Mouse (Mus musculus): ENCODE results near the gene Hoxb1. TPM values are rescaled to one million over a fixed set of nuclear protein-coding genes. Genes with fewer than 3 reads are reported as not detected.

The Hoxb1 gene
- total RNA-seq, 2 experiments from 2014 or later: not detected

DNA sequence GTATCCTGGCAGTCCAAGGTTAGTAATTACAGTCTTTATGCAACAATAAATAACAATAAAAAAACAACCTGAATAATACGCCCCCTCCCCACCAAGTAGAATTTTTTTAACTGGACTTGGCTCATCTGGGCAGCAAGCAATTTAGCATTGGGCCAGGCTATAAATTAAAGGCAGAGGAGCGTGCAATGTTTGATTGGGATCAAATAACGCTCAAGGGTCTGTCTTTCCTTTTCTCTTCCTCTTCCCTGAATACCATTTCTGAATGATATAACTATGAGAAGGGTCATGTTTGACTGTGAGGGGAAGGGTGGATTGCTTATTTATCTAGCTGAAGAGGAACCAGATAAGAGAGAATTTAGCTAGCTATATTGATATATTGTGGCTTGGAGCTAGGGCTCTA lies 16.6 kb upstream of the Hoxb1 start:
- DNase-seq (ENCODE audit: low spot score in 2 of 2): no peak

DNA sequence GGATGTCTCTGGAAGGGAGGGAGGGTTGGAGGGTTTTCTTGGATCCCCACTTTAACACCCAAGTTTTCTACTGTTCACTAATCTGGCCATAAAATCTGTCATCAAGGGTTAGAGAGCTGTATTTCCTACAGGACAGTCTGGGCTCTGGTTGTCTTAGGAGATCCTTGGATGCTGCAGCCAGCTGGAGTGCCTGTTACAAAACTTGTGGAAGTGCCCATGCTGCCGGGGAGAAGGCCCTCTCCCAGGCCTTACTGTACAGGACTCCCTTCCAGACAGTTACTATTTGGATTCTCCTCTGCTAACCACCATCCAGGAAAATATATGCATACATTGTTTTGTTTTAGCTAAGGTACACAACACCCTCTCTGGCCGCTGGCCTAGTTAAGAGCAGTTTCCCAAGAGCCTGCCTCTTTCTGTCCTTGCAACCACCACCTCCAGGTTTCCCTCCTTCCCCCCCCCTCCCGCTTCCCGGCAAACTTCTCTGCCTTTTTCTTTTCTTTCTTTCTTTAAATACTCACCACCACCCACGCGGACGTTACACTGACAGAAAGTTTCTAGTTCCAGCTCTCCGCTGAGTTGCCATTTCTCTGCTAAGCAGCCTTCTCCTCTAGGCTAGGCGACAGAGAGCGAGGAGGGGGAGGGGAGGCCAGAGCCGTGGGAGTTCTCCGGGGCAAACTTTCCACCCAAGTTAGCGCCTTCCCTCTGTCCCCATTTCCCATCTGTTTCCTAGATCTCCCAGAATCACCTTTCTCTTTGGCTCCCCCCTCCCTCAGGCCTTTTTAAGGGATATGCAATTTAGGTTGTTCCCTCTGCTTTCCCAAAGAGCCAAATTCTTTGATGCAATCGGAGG lies 15.8 kb upstream of the Hoxb1 start:
- no peak for DNase-seq (ENCODE audit: low spot score in 2 of 2)

DNA sequence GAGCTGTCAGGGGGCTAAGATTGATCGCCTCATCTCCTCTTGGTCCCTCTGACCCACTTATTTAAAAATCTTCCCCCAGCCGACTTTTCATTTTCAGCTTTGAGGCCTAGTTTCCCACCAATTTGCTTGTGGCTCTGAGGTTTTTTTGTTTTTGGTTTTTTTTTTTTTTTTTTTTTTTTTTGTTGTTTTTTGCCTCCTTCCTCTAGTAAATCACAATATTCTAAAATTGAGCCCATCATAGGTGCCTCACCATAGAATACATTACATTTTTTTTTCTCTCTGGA lies 15.3 kb upstream of the Hoxb1 start, which contains the start of gene Hoxb2:
Gene Hoxb2, plus strand, starts transcription at position 185 of the 284 bp plus-strand sequence.
- DNase-seq (ENCODE audit: low spot score in 2 of 2): no peak

DNA sequence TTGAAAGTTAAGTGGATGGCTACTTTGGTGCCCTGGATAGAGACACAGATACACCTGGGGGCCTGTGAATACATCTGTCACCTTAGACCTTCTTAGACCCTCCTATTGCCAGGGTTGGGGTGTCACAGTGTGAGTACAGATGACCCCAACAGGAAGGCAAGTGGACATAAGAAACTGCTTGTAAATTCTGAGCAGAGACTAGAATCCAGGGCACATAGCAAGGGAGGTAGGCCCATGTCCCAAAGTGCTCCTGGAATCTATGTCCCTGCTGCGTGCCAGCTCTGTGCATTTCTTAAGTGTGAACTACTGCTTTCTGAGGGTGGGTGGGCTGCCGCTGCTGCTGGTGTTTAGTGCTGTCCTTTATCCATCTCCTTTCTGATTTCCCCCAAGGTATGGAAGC lies 14.8 kb upstream of the Hoxb1 start:
- no peak for DNase-seq (ENCODE audit: low spot score in 2 of 2)

DNA sequence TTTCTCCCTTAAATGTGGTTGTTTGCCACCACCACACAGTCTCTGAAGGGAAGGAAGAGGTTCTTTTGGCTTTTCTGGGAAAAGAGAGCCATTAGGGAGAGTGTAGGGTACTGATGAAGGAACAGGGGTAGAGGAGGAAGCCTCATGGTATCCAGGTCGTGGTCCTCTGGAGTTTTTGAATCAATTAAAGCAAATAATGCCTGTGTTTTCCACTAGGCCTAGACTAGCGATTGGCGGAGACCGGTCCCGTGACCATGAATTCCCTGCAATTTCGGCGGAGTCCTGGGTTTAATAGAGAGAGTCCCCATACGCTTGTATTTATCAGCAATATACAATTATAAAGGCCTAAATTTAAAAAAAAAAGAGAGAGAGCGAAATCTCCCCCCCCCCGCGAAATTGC lies 14.2 kb upstream of the Hoxb1 start:
- DNase-seq (ENCODE audit: low spot score in 2 of 2): no peak

DNA sequence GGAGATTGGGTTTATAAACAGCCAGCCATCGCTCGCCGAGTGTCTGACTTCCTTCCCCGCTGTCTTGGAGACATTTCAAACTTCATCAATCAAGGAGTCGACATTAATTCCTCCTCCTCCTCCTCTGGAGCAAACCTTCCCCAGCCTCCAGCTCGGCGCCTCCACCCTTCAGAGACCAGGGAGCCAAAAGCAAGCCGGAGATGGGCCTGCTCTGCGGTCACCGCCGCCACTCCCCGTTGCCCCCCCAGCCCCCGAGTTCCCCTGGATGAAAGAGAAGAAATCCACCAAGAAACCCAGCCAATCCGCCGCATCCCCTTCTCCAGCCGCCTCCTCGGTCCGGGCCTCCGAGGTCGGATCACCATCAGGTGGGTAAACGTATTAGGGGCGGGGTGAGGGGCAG lies 13.7 kb upstream of the Hoxb1 start:
- DNase-seq (ENCODE audit: low spot score in 2 of 2): no peak

DNA sequence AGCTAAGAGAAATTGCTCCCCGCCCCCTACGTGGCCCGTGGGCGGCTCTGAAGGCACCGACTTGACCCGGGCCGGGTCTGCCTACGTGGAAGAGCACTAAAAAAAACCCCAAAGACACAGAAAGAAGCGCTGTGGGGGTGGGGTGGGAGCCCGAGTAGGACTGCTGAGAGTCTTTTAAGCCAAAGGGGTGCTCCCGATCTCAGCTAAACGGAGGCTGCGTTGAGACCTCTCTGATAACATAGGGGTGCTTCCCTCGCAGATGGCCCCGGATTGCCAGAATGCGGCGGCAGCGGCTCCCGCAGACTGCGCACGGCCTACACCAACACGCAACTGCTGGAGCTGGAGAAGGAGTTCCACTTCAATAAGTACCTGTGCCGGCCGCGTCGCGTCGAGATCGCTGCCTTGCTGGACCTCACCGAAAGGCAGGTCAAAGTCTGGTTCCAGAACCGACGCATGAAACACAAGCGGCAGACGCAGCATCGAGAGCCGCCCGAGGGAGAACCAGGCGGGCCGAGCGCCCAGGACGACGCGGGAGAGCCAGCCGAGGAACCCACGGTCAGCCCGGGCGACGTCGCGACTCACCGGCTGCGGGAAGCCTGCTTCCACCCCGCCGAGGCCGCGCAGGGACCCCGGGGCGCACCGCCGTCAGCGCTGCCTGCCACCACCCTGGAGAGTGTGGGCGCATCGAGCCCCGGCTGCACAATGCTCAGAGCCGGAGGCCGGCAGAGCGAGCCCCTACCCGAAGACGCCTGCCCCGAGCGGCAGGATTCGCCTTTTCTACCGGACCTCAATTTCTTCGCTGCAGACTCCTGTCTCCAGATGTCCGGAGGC lies 12.6 kb upstream of the Hoxb1 start:
- no peak for DNase-seq (ENCODE audit: low spot score in 2 of 2)

DNA sequence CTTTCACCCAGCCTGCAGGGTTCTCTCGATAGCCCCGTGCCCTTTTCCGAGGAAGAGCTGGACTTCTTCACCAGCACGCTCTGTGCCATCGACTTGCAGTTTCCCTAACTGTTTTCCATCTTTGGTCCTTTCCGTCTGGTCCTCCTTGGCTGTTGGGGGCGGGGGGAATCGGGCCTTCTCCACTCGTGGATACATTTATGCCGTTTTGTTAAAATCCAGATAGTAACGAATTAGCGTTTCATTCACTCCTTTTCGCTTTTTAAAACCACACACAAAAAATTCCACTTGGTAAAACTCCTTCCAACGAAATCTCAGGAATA lies 12.1 kb upstream of the Hoxb1 start:
- DNase-seq (ENCODE audit: low spot score in 2 of 2): no peak

DNA sequence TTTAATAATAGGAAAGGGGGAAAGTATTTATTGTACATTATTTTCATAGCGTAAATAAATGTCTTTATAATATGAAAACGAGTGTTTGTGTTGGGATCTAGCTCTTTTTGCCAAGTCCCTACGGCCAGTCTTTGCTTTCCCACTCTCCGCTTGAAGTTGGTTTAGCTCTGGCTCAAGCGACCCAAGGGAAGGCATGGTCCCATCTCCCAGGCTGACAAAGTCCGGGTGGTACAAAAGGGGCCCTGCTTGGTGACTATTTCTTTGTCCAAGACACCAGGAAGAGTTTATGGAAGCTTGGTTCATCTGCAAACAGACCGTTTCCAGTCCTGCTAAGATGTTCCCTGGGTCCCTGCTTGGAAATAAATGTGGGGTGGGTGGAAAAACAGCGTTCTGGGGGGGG lies 11.6 kb upstream of the Hoxb1 start:
- DNase-seq (ENCODE audit: low spot score in 2 of 2): no peak

DNA sequence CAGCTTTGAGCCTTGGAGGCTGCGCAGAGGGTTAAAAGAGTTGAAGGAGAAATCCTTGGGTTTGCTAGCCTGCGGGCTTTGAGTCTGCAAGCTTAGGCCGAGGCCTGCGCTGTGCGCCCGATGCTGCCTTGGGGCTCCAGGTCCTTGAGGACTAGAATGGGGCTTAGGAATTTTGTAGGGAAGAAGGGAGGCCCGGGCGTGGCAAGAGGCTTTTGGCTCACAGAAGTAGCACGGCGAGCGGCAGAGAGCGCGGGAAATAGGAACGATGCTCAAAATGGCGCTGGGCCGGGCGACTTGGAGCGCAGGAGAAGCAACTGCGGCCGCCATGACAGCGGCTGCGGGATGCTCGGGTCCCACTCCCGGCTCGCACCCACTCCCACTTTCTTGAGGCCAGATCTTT lies 11.2 kb upstream of the Hoxb1 start:
- DNase-seq (ENCODE audit: low spot score in 2 of 2): no peak

DNA sequence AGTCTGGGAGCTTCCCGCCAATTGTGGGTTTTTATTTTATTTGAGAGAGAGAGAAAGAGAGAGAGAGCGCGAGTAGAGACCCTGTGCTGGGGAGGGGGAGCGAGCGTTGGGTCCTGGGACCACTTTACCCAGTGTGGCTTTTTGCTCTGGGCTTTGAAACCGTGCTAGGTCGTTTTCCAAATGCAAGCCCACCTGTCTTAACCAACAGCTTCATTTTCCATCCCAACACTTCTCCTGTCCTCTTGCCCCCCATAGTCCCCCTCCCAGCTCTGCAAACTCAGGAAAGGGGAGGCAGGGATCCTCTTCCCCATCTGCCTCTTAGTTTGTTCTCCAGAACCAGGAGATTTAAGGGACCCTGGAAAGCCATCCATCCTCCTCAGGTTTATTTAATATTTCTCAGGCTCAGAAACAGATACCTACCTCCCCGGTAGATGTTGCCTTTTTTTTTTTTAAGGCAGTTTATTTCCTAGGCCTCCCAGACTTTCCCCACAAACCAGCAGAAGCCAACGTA lies 10.7 kb upstream of the Hoxb1 start:
- DNase-seq (ENCODE audit: low spot score in 2 of 2): no peak

DNA sequence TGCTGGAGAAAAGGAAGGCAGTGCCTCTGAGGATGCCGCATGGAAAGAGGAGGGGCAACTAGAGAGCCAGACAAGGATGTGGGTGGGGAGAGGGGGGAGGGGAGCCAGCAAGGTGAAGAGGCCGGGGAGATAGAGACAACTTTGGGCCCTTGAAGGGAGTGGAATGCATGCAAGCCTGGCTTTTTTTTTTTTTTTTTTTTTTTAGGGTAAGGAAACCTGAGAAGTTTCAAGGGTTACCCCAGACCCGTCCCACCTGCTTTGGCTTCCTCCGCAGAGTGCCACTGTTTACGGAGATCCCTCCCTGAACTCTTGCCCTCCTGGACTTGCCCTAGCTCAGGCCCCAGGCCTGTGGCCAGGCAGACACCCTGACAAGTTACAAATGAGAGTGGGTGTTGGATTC lies 1.7 kb upstream of the Hoxb1 start:
- no peak for DNase-seq (ENCODE audit: low spot score in 2 of 2)

DNA sequence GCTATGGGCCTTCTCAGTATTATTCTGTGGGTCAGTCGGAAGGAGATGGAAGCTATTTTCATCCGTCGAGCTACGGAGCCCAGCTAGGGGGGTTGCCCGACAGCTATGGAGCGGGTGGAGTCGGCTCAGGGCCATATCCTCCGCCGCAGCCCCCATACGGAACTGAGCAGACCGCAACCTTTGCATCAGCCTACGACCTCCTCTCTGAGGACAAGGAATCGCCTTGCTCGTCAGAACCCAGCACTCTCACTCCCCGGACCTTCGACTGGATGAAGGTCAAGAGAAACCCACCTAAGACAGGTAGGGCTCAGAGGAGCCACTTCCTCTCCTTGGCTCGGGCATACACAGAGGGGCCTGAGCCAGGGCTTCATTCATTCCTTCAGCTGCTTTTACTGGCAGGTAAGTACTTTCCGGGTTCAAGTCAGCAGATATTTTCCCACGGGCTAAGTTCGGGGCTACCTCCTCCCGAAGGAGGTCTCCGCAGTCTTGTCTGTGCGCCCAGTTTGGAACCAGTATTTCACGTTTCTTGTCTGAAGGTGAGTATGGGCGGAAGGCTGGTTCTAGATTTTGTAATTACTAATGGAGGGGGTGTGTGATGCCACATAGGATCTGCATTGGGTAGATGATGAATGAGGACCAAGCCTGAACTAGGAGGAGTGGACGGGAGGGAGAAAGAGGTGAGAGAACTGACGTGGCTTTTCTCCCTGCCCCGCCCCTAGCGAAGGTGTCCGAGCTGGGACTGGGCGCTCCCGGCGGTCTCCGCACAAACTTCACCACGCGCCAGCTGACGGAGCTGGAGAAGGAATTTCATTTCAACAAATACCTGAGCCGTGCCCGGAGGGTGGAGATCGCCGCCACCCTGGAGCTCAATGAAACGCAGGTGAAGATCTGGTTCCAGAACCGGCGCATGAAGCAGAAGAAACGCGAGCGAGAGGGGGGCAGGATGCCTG lies 815 bp downstream of the Hoxb1 start:
- no peak for DNase-seq (ENCODE audit: low spot score in 2 of 2)

DNA sequence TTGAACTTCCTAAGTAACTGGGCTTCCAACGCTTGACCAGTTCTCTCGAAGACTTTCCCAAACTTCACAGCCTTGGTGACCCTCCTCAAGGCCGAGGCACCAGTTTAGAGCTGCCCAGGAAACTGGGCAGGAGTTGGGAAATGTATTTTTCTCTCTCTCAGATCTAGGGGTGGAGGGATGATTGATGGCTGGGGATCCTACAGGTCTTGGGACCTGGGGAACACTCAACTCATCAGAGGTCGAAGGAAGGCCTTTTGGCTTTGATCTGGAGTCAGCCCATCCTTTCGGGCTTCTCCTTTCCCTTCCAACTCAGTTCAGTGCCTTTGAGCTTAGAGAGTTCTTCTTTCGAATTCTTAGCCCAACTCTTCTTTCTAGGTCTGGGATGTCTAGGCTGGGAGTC lies 1.6 kb downstream of the Hoxb1 start:
- DNase-seq (ENCODE audit: low spot score in 2 of 2): no peak

DNA sequence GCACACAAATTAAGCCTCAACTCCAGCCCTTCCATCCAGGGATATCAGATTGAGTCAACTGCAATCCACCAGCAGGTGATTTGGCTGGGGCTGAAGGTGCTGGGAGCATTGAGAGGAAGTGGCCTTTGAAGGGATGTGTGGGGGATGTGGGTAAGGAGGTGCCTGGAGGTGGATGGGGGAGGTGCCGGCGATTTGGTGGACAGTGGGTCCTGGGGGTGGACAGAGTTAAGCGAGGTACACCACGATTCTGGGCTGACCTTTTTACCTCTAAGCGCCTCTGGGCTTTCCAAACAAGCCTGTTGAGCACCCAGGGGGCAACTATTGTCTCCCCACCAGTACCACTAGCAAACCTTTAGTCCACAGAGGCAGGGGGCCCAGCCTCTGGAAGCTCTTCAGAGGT lies 3.1 kb downstream of the Hoxb1 start:
- DNase-seq (ENCODE audit: low spot score in 2 of 2): no peak

DNA sequence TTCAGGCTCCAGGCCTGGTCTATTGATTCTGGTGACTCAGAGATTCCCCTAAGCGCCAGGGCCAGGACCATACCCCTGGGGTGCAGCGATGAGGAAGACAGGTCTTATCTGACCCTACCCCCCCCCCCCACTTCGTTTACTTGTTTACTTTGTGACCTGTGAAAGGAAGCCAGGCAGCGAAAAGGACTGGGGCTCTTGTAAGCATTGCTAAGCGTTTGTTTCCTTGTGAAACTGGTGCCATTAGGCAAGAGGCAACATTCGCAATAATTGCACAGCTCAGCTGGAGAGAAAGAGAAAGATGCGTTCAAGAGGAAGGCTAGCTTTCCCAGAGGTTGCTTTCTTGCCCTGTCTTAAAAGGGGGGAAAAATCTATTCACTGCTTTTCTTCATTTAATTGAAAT lies 3.6 kb downstream of the Hoxb1 start:
- DNase-seq (ENCODE audit: low spot score in 2 of 2): no peak

DNA sequence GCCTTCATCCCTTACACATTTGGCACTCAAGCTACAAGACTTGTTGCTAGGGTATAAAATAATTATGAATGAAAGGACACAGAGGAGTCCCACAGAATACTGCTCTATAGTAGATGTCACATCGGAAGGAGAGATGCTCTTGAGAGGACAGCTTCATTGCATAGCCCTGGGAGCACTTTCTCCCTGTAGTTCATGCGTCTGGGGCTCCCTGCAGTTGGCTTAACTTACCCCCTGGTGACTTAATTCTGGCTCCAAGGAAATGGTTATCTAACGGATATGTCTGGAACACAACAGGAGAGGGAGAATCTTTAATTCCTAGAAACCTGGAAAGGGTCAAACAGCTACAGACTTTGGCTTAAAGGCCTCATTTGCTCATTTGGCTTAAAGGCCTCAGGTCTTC lies 6.2 kb downstream of the Hoxb1 start:
- no peak for DNase-seq (ENCODE audit: low spot score in 2 of 2)

DNA sequence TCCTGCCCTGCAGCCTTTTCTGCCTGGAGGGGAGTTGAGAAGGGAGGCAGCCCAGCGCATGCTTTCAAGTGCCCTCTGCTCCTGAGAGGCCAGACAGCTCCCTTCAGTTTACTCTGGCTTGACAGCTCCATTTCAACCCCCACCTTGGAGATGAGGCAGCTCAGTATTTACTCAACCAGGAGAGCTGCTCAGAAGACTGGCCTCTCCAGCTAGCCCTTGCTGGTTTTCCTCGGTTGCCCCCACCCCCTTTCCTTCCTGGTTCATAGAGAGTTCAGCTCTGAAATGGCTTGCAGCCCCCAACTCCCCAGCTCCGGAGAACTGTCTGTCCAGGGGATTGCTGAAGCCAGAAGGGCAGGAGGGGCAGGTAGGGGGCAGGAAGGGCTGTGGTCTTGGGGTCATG lies 7.0 kb downstream of the Hoxb1 start:
- DNase-seq (ENCODE audit: low spot score in 2 of 2): no peak

DNA sequence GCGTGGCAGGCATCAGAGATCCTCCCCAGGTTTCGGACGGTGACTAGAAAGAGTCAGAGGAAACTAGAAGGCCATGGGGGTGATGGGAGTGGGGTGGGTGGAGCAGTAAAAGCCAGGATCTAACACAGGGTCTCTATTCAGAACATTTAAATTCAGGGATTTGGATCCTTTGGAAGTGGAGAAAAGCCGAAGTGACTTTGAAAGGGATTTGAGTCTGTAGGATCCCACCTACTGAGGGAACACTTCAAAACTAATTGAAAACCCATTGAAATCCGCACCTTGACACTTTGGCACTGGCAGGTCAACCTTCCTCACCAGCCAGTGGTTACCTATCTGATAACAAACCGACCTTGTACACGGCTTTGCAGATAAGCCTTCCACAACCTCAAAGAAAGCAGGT lies 9.3 kb downstream of the Hoxb1 start:
- DNase-seq (ENCODE audit: low spot score in 2 of 2): no peak

DNA sequence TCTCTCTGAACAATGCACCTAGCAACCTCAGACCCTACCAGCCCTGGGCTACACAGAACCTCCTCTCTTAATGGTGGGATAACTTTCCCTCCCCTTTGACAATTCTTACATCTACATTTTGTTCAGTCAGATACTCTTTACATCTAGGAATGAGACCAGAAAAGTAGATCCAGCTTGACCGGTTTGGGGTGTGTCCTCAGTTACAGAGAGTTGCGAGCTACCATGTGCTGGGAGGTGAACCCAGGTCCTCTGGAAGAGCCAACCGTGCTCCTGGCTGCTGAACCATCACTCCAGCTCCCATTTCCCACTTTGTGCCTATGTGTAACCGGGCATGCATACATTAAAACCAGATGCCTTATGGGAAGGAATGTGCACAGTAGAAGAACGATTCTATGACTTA lies 17.8 kb downstream of the Hoxb1 start:
- DNase-seq (ENCODE audit: low spot score in 2 of 2): no peak

DNA sequence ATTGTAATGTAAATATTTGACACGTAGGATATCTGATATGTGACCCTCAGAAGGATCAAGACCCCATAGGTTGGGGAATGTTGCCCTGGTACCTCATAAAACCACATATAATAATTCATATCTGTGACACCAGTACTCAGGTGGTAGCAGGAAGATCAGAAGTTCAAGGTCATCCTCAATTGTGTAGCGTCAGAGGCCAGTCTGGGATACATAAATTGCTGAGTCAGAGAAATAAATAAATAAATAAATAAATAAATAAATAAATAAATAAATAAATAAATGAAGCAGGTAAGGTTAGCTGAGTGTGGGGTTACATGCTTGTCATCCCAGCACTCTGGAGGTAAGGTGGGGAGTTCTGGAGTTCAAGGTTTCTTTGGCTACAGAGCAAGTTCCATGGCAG lies 22.1 kb downstream of the Hoxb1 start:
- no peak for DNase-seq (ENCODE audit: low spot score in 2 of 2)
